Mouse (Mus musculus) testis, adult 2 months (tissue): Measurements from ENCODE around the gene Rgs6. TPM values are rescaled to one million over a fixed set of nuclear protein-coding genes. Genes with fewer than 3 reads are reported as not detected.

Experiments
- H3K27ac ChIP-seq: fragments of 200-500 bp; 2 replicates; pipeline ENCODE4 v1.5.1; 2012; ENCODE audit warnings: low read depth, low read length; ENCODE audit not compliant: control insufficient read depth, insufficient read depth
- H3K27me3 ChIP-seq: fragments of 200-500 bp; 2 replicates; pipeline ENCODE4 v1.6.1; 2012; ENCODE audit warnings: mild to moderate bottlenecking, low read length, moderate library complexity; ENCODE audit not compliant: control insufficient read depth, insufficient read depth
- H3K36me3 ChIP-seq: fragments of 200-500 bp; 2 replicates; pipeline ENCODE4 v1.6.1; 2012; ENCODE audit warnings: mild to moderate bottlenecking, low read length; ENCODE audit not compliant: control insufficient read depth, insufficient read depth
- H3K4me1 ChIP-seq: fragments of 200-500 bp; 2 replicates; pipeline ENCODE4 v1.6.1; 2012; ENCODE audit warnings: low read length; ENCODE audit not compliant: control insufficient read depth, insufficient read depth
- H3K4me3 ChIP-seq: fragments of 200-500 bp; 2 replicates; pipeline ENCODE4 v1.5.1; 2012; ENCODE audit warnings: low read depth, mild to moderate bottlenecking, low read length, moderate library complexity, mixed read lengths; ENCODE audit not compliant: control insufficient read depth
- CTCF ChIP-seq: fragments of 200-500 bp; IDR thresholded peaks from 2 replicates; pipeline ENCODE4 v1.5.1; 2012; ENCODE audit warnings: low read depth, mild to moderate bottlenecking, inconsistent platforms, low read length, moderate library complexity; ENCODE audit not compliant: control insufficient read depth, insufficient read depth, insufficient replicate concordance
- POLR2A ChIP-seq: fragments of 200-500 bp; IDR thresholded peaks from 2 replicates; pipeline ENCODE4 v1.6.1; 2012; ENCODE audit warnings: low read depth, mild to moderate bottlenecking, inconsistent platforms, low read length, moderate library complexity; ENCODE audit not compliant: control insufficient read depth
- polyA plus RNA-seq: library from polyadenylated mRNA; depleted of rRNA; stranded (reverse); fragments of >200 nt; gene quantifications from 2 replicates; pipeline ENCODE4 v1.2.3, GENCODE M21; 2012

Rgs6 gene
- polyA plus RNA-seq, 1 experiment, result 0.75 TPM

- Histone ChIP-seq H3K27me3 (no peaks in the 10 kb centered on the region), H3K4me1 (no peaks in the 10 kb centered on the region; the same call in 1 of the 2 replicates), H3K36me3 (no peaks in the 10 kb centered on the region), H3K4me3 (no peak overlapping the region), H3K27ac (no peak overlapping the region)
- TF ChIP-seq CTCF, result no peak
- no peak for TF ChIP-seq POLR2A
Measured at GRCm38 (mm10) chr12:83211146-83211822, 623.2 kb downstream of the Rgs6 start.
